Mouse (Mus musculus) cerebellum, adult 2 months (tissue): Measurements from ENCODE around the gene Cd180. TPM values are rescaled to one million over a fixed set of nuclear protein-coding genes. Genes with fewer than 3 reads are reported as not detected.

ENCODE experiments used
- DNase-seq, 2 experiments: peaks; one replicate each; pipeline ENCODE4 v3.0.0; 2021
- H3K27ac ChIP-seq: fragments of 200-500 bp; 2 replicates; pipeline ENCODE4 v1.5.1; 2012; ENCODE audit warnings: low read length, control low read depth, inconsistent platforms; ENCODE audit not compliant: insufficient read depth
- H3K27me3 ChIP-seq: fragments of 200-500 bp; 2 replicates; pipeline ENCODE4 v1.6.1; 2012; ENCODE audit warnings: inconsistent platforms, mild to moderate bottlenecking, low read length, moderate library complexity; ENCODE audit not compliant: control insufficient read depth, insufficient read depth
- H3K4me1 ChIP-seq: fragments of 200-500 bp; 2 replicates; pipeline ENCODE4 v1.6.1; 2011; ENCODE audit warnings: low read length; ENCODE audit not compliant: control insufficient read depth, insufficient read depth
- H3K4me3 ChIP-seq: fragments of 200-500 bp; replicated peaks from 2 replicates; pipeline ENCODE3; 2011; ENCODE audit warnings: mild to moderate bottlenecking, low read depth, low read length, control low read depth; ENCODE audit not compliant: insufficient read depth
- CTCF ChIP-seq: fragments of 200-500 bp; IDR thresholded peaks from 2 replicates; pipeline ENCODE4 v1.5.1; 2011; ENCODE audit warnings: low read depth, mild to moderate bottlenecking, control low read depth, low read length, moderate library complexity, borderline replicate concordance; ENCODE audit not compliant: insufficient read depth
- POLR2A ChIP-seq: fragments of 200-500 bp; IDR thresholded peaks from 2 replicates; pipeline ENCODE4 v1.6.1; 2011; ENCODE audit warnings: low read length, control low read depth, borderline replicate concordance; ENCODE audit not compliant: insufficient read depth
- WGBS: fragments of 180-500 bp; shearing (Covaris S2); methylation state at CpG from one replicate; pipeline ENCODE4 v1.1.7; 2018; 5-methylcytosine and 5-hydroxymethylcytosine counted together
- polyA plus RNA-seq: library from polyadenylated mRNA; depleted of rRNA; stranded (reverse); fragments of >200 nt; gene quantifications from 2 replicates; pipeline ENCODE4 v1.2.3, GENCODE M21; 2012

Cd180 gene
- polyA plus RNA-seq, 1 experiment, result 0.65 TPM

DNA sequence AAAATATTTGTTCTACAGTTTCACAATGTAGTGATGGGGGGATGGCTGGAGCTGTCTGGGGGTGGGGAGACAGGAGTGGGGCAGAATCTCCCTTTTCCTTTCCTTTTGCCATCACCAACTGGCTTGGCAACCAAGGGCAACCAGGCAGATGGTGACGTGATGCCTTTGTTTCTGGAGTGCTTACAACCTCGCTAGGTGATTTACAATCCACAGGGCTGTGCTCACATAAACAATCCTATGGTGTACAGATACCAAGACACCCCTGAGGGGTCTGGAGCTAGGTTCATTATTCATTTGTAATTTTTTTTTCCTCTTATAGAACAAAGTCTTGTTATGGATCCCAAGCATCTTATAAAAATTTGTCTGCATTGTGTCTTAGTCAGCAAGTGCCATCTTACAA is 39.7 kb downstream of the Cd180 start:
- no peaks in the 10 kb centered on the region for H3K27me3 ChIP-seq
- H3K4me1 ChIP-seq, result no peaks in the 10 kb centered on the region
- no peak for DNase-seq
- H3K27ac ChIP-seq, result no peak overlapping the region
- TF ChIP-seq CTCF, result no peak
- no peak for TF ChIP-seq POLR2A
- WGBS, result 38% methylated on average over 2 of the region's 2 CpGs
- no peak overlapping the region for H3K4me3 ChIP-seq

- Histone ChIP-seq H3K4me1 (no peaks in the 10 kb centered on the region), H3K27me3 (no peaks in the 10 kb centered on the region), H3K27ac (no peak overlapping the region), H3K4me3 (no peak overlapping the region)
- no peak for TF ChIP-seq CTCF
- TF ChIP-seq POLR2A, result no peak
- no peak for DNase-seq
- WGBS, result 89% methylated on average over 7 of the region's 7 CpGs
These were observed 44.5 kb downstream of the Cd180 start for GRCm38 (mm10) chr13:102737811-102738210.

GRCm38 (mm10) chr13:102739720-102740535 is 46.6 kb downstream of the Cd180 start:
- H3K27ac ChIP-seq, result no peak overlapping the region
- 89% methylated on average over 13 of the region's 13 CpGs for WGBS
- no peak for DNase-seq
- no peaks in the 10 kb centered on the region for H3K27me3 ChIP-seq
- no peak overlapping the region for H3K4me3 ChIP-seq
- no peaks in the 10 kb centered on the region for H3K4me1 ChIP-seq
- TF ChIP-seq POLR2A (no peak), CTCF (no peak)

- WGBS, result 40% methylated on average over 9 of the region's 9 CpGs
These were observed 51.3 kb downstream of the Cd180 start for GRCm38 (mm10) chr13:102744481-102745269.

GRCm38 (mm10) chr13:102745270-102745600 is 51.9 kb downstream of the Cd180 start:
- WGBS, result 95% methylated on average over 3 of the region's 3 CpGs

More at GRCm38 (mm10) chr13:102744481-102745269, 51.3 kb downstream of the Cd180 start:
- H3K27me3 ChIP-seq, result no peaks in the 10 kb centered on the region
- peak; percentile 29 to 42 for DNase-seq
- H3K27ac ChIP-seq, result no peak overlapping the region
- H3K4me3 ChIP-seq, result no peak overlapping the region
- TF ChIP-seq POLR2A (no peak), CTCF (peak; percentile 75)
- no peaks in the 10 kb centered on the region for H3K4me1 ChIP-seq

DNA sequence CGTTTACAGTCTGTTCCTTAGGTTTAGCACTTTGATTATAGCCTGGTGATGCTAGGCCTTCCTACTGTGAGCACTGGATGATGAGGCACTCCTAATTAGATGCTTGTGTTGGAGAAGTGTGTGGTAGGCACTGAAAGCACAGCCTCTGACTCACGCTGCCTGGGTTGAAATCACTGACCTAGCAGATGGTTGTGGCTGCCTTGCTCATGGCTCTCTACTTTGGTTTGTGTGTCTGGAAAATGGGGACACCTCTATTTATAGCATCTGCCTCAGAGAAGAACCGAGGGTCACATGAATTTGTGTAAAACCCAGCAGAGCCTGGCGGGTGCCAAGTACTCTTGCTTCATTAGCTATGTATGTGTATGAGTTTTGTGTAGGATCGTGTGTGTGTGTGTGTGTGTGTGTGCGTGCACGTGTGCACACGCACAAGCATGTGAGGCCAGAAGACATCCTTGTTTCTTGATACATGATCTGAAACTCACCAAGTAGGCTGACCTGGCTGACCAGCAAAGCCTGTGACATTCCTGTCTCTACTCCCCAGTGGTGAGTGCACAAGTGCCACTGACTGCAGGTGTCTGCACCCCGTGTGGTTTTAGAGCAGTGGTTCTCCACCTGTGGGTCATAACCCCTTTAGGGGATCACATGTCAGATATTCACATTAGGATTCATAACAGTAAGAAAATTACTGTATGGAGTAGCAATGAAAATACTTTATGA is 52.4 kb downstream of the Cd180 start:
- Histone ChIP-seq H3K4me3 (no peak overlapping the region), H3K4me1 (no peaks in the 10 kb centered on the region), H3K27ac (no peak overlapping the region), H3K27me3 (no peaks in the 10 kb centered on the region)
- no peak for TF ChIP-seq CTCF
- no peak for TF ChIP-seq POLR2A
- 78% methylated on average over 9 of the region's 9 CpGs for WGBS
- peak in 1 of 2 experiments; percentile 17 for DNase-seq

More at GRCm38 (mm10) chr13:102745270-102745600, 51.9 kb downstream of the Cd180 start:
- Histone ChIP-seq H3K4me3 (no peak overlapping the region), H3K27ac (no peak overlapping the region), H3K4me1 (no peaks in the 10 kb centered on the region), H3K27me3 (no peaks in the 10 kb centered on the region)
- DNase-seq, result no peak
- TF ChIP-seq CTCF, result no peak
- no peak for TF ChIP-seq POLR2A

- Histone ChIP-seq H3K4me1 (no peaks in the 10 kb centered on the region), H3K4me3 (no peak overlapping the region), H3K27me3 (no peaks in the 10 kb centered on the region), H3K27ac (no peak overlapping the region)
- 85% methylated on average over 17 of the region's 17 CpGs for WGBS
- DNase-seq, result no peak
- TF ChIP-seq CTCF, result no peak
- TF ChIP-seq POLR2A, result no peak
These were observed 53.6 kb downstream of the Cd180 start for GRCm38 (mm10) chr13:102746803-102747561.
